Mouse (Mus musculus) bone marrow, adult 2 months (tissue): ENCODE measurements around the gene Ankrd60.

Experiments used
- CTCF ChIP-seq: fragments of 200-500 bp; IDR thresholded peaks from 2 replicates; pipeline ENCODE4 v1.5.1; 2011; ENCODE audit warnings: low read length, control low read depth; ENCODE audit not compliant: control insufficient read depth, insufficient read depth
- POLR2A ChIP-seq: fragments of 200-500 bp; IDR thresholded peaks from 2 replicates; pipeline ENCODE4 v1.6.1; 2011; ENCODE audit warnings: low read depth, mild to moderate bottlenecking, control low read depth, low read length, borderline replicate concordance; ENCODE audit not compliant: control insufficient read depth

DNA sequence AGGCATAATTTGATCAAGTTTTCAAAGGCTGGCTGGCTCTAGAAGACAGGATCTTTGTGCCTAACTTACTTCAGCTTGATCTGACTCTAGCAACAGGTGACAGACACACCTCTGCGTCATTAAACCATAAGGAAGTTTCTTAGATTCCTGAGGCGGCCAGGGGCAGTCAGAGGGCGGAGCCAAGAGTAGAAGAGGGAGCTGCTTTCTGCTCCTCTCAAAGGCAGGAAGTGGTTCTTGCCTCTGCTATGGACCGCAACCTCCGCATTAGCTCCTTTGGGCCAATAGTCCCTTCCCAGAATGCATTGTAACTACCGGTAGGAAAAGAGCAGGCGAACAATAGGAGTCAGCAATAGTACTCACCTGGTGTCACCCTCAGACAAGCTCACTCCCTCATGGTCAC lies 43.6 kb downstream of the Ankrd60 start:
- TF ChIP-seq CTCF, result no peak
- no peak for TF ChIP-seq POLR2A
